Mouse (Mus musculus) embryo, embryonic 9.5 days (tissue): ENCODE measurements around the gene Otop1.

Experiments
- DNase-seq: peaks from one replicate; pipeline ENCODE4 v3.0.0-alpha.2; 2017; ENCODE audit errors: extremely low spot score

Gene Otop1

DNA sequence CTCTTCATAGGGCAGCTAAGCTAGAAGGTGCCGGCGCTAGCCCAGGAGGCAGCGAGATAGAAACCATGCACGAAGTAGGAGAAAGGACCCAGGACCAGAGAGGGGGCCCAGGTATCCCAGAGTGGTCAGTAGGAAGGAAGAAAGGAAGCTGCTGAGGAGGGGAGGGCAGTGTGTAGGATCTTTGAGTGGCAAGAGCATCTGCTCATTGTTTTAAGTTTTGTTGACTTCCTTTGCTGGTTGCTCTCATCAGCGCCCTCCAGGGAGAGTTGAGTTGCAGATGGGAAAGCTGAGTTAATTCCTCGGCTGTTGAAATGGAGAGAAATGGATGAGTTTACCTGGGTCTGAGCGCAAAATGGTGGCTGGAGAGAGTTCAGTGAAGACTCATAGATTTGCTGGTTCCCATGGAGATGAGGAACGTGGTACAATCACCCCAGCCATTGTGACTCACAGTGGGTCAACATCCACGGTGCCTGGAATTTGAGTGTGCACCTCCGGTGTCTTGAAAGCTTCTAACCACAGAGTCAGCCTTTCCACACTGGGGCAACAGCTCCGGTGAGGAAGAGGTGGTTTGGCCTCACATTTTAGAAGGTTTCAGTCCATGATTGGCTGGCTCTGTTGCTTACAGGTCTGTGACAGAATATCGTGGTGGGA, 26.1 kb downstream of the Otop1 start:
- no peak for DNase-seq

DNA sequence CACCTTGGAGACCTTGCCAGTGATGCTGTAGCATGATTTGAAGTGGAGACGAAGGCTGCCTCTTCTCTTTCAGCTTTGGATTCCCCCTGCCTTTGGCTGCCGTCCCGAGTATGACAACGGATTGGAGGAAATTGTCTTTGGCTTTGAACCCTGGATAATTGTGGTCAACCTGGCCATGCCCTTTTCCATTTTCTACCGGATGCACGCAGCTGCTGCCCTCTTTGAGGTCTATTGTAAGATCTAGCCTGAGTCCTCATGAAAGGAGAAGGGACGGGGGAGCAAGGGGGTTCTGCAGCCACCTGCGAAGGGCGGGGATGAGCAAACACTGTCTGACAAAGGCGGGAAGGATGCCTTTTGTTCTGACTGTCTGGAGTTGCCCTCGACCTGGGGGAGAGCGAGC, 26.9 kb downstream of the Otop1 start:
- no peak for DNase-seq

DNA sequence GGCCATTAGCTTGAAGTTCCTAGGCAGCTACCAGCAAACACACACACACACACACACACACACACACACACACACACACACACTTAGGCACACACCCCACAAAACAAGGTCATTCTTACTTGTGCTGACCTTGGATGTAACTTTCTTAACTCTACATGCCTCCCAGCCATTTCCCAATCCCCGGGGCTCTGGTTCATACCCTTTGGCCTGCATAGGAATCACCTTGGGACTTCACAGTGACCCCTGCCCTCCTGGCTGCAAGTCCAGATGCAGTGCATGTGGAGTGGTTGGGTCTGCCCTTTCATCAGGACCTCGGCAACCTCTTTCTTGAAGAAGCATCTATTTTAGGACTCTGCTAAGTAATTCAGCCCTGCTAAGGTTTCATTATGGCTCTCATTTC, 29.5 kb downstream of the Otop1 start:
- DNase-seq, result no peak

DNA sequence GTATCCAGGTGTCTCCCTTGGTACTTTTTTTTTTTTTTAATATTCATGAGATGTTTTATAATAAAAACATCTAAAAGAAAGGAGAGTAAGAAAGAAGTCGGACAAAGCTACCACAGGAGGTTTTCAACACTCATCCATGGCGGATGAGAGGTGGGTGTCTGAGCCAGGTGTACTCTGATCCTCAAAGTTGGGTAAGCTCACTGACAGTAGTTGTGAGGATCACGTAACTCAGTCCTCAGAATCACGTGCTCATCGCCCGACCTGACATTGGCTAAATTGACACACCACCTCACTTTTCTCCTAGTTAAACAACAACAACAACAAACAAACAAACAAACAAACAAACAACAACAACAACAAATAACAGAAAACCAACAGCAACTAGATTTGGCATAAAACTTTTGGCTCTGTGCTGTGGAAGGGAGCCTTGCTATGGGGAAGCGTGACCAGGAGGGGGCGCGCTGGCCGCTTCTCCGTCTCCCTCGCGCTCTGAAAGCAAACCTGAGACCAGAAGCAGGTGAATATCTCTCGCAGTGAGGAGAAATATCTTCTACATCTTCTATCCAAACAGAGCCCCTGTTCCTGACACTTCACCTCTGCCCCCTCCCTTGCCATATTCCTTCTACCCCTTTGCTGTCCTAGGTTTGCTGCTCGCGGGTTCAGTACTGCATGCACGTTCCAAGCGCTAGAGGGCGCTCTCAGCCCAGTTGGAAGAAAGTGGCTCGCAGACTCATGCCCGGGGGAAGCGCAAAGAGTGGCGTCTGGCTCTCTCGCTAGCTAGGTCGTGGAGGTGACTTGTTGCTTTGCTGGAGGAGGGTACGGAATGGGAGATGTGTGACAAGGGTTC, 31.7 kb downstream of the Otop1 start:
- peak; percentile 91 for DNase-seq

DNA sequence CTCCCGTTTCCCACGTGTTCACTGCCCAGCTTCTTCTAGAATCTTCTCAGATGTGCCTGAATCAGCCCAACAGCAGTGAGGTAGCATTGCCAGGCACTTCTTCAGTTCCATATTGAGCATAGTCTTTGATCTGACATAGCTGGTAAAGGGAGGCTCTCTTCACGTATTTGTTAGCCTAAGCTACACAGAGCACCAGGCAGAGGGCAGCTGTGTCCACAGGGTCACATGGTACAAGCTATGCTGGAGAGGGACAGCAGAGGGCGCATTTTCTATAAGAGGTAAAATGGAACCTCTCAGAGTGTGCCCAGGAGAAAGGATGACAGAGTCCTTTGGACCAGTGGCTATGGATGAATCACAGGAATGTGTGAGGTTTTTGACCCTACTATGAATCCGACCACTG, 33.1 kb downstream of the Otop1 start:
- DNase-seq, result peak; percentile 48

DNA sequence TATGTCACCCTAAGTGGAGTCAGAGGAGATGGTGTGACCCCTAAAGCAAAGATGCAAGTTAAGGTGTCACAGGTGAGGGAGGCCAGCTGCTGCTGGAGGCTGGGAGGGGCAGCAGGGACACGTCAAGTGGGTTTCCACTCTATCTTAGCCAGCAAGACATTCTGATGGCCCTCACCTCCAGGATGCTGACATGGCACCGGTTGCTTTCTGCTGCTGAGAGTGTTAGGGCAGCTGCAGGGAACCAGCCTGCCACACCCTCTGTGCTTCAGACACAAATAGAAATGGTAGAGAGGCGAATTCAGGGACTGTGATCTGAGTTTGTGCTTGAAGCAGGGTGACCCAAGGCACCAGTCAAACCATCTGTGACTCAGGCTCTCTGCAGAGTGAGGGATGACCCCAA, 34.0 kb downstream of the Otop1 start:
- no peak for DNase-seq

DNA sequence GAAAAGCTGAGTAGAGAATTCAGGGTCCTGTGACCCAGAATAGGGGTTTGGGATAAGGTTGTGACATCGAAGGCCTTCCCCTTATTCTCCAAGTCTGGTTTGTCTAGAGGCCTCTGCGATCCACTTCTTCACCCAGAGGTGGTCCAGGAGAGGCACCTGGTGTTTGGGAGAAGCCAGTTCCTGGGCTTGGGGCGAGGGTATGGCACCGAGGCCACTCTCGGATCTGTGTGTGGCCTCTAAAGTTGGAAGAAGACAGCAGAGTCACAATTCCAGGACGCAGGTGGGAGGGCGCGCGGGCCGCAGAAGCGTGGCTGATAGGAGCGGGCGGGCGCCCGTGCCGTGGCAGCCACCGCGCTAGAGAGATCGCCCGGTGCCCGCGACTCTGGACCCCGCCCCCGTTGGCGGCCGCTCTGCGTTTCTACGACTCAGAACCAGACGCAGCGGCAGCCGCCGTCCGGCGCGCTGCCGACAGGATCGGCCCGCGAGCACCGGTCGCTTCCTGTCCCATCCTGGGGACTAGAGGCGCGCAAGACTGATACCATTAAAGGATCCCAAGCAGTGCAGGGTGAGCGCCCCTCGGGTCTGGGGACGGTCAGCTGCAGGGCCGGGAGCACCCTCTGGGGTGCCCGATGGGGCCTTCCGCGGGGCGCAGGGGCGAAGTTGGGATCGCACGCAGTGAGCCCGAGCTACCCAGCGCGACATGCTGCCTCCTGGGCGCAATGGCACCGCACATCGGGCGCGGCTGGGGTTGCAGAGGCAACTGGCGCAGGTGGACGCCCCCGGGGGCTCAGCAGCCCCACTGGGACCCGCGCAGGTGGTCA, 43.4 kb downstream of the Otop1 start, which contains the start of gene Drd5:
TSS of gene Drd5 (plus strand) at position 402 of the 821 bp plus-strand sequence.
- DNase-seq, result peak; percentile 31

DNA sequence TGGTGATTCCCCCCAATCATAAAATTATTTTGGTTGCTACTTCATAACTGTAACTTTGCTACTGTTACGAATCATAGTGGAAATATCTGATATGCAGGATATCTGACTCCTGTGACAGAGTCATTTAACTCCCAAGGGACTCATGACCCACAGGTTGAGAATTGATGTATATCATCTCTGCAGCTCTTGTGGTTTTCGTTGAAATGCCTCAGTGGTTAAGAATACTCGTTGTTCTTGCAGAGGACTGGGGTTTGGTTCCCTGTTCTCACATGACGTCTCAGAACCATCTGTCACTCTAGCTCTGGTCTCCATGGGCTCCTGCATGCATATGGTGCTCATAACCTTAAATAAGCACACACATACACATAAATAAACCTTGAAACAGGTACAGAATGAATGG, 57.6 kb downstream of the Otop1 start:
- DNase-seq, result no peak

DNA sequence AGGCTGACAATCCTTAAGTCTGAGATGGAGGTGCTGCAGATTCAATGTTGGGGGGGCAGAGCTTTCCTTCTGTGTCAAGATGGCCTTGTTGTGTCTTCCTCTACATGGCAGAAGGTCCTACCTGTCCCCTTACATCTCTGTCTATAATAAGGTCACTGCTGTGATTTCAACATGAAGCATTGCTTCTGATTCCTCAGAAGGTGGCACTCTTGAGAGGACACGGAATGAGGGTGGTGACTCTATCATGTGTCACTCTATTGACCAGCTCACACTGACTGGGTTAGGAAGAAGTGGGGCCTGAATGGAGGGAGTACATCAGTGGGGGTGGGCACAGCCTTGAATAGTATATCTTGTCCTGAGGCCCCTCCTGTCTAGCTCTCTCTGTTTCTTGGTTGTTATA, 58.8 kb downstream of the Otop1 start:
- DNase-seq, result no peak

DNA sequence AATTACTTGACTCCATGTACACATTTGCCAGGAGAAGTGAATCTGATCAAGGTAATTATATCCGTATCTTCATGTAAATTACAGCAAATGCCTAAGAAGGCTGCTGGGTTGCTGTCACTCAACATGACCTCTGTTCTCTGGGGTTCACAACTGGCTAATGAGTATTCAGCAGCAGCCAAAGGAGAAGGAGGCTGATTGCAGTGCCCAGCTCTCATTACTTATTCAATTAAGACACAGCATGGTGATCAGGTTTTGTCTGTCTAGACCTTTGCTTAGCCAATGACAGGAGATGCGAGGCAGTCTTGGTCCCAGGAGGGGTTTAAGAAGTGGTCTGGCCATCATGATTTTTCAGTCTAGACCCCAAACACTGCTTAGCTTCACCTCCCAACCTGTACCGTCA, 67.3 kb downstream of the Otop1 start:
- no peak for DNase-seq

DNA sequence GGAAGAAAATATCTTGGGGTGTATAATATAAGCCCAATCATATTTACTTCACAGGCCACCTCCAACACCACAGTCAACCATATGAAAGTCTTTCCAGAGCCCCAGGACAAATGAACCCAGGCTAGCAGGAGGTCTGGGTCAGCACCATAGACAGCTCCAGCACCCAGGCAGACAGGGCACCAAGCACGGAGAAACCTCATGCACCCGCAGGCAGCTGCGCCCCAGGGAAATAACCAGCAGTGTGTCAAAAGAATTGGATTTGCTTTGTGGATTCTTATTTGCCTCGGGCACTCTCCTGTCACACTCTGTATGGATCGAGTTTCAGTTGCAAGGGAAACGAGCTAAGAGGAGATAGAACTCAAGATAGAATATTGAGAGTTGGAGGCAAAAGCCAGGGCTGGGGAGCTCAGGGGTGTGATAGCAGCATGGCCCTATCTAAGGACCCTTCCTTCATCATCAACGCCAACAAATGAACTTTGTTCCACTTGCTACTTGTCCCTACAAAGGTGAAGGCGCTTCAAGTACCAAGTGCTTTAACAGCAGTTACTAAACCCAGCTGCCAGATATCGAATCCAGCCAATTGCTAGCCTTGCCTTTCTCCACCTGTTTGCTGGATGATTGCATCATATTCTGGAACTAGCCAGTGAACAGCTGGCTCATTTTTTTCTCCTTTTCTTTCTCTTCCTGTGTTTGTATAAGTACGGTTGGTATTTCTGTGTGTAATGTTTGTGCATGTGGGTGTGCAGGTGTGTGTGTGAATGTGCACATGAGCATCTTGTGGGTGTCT, 71.1 kb downstream of the Otop1 start:
- DNase-seq, result peak; percentile 47

DNA sequence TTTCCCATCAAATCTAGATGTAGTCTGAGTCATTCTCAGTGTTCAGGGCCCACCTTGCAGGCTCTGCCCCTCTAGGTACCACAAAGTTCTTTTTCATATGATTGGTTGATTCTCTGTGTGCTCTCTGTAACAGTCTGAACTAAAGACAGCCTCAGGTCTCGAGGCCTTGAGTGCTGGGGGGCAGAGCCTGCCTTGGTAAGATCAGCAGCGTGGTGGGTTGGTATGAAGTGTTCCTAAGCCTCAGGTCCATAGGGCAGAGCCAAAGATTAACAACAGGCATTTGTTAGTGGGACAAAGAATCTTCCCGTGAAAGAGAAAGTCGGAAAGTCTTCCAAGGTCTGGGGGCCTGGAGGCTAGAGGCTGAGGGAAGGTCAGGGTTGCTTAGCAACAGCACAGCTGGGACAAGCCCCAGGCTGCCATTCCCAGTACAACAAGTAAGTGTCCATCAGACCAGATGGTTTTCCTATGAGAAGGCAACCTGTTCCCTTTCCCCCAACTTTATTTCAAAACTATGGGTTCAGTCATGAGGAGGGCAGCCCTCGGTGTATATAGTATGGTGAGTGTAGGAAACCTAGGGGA, 74.7 kb downstream of the Otop1 start:
- DNase-seq, result peak; percentile 33
